Mouse (Mus musculus) forebrain, embryonic 11.5 days (tissue): Measurements from ENCODE around the gene Tlnrd1. TPM values are rescaled to one million over a fixed set of nuclear protein-coding genes. Genes with fewer than 3 reads are reported as not detected.
"Not testable (repeated sequence)": the region's sequence is repeated elsewhere in the genome, so short reads cannot be mapped to it uniquely, and the experiment has no call there.

Experiments
- ATAC-seq: fragments of 200-750 bp; cut with Nextera tagmentation; replicated peaks from 2 replicates; pipeline ENCODE4 v1.8.0; 2017; ENCODE audit warnings: moderate TSS enrichment; ENCODE audit not compliant: low FRiP score
- DNase-seq: peaks from one replicate; pipeline ENCODE4 v3.0.0-alpha.2; 2017; ENCODE audit warnings: low spot score
- H3K27ac ChIP-seq: fragments of 300-500 bp; sonication (generic); 2 replicates; pipeline ENCODE4 v1.5.1; 2014; ENCODE audit warnings: low read depth, low read length
- H3K27me3 ChIP-seq: fragments of 300-500 bp; sonication (generic); 2 replicates; pipeline ENCODE4 v1.6.1; 2014; ENCODE audit warnings: mild to moderate bottlenecking, low read length, mixed read lengths; ENCODE audit not compliant: control insufficient read depth, insufficient read depth
- H3K36me3 ChIP-seq: fragments of 300-500 bp; sonication (generic); 2 replicates; pipeline ENCODE4 v1.6.1; 2014; ENCODE audit warnings: mild to moderate bottlenecking, low read length, moderate library complexity, mixed read lengths; ENCODE audit not compliant: control insufficient read depth, insufficient read depth
- H3K4me1 ChIP-seq: fragments of 300-500 bp; sonication (generic); replicated peaks from 2 replicates; pipeline ENCODE4 v1.6.1; 2014; ENCODE audit warnings: low read length, mixed read lengths; ENCODE audit not compliant: control insufficient read depth, insufficient read depth
- H3K4me2 ChIP-seq: fragments of 300-500 bp; sonication (generic); 2 replicates; pipeline ENCODE4 v1.6.1; 2014; ENCODE audit warnings: low read depth, mild to moderate bottlenecking, low read length, moderate library complexity, mixed read lengths; ENCODE audit not compliant: severe bottlenecking
- H3K4me3 ChIP-seq: fragments of 300-500 bp; sonication (generic); 2 replicates; pipeline ENCODE4 v1.5.1; 2014; ENCODE audit warnings: low read depth, low read length
- H3K9ac ChIP-seq: fragments of 300-500 bp; sonication (generic); 2 replicates; pipeline ENCODE4 v1.6.1; 2014; ENCODE audit warnings: low read length
- H3K9me3 ChIP-seq: fragments of 300-500 bp; sonication (generic); 2 replicates; pipeline ENCODE4 v1.6.1; 2016; ENCODE audit warnings: low read length, mixed read lengths; ENCODE audit not compliant: control insufficient read depth
- WGBS: fragments of 180-500 bp; shearing (Covaris S2); extraction: QIAGEN DNeasy Blood & Tissue Kit; methylation state at CpG from one replicate; pipeline ENCODE4 v1.1.7; 2014; 5-methylcytosine and 5-hydroxymethylcytosine counted together
- polyA plus RNA-seq: library from polyadenylated mRNA; unstranded; fragments of >200 nt; fragmentation: Nextera tagmentation; extraction: Ambion mirVana; gene quantifications from 2 replicates; pipeline ENCODE4 v1.2.1, GENCODE M21; 2014

Tlnrd1 gene
- polyA plus RNA-seq, 1 experiment from 2014 or later, result 14.5 TPM

DNA sequence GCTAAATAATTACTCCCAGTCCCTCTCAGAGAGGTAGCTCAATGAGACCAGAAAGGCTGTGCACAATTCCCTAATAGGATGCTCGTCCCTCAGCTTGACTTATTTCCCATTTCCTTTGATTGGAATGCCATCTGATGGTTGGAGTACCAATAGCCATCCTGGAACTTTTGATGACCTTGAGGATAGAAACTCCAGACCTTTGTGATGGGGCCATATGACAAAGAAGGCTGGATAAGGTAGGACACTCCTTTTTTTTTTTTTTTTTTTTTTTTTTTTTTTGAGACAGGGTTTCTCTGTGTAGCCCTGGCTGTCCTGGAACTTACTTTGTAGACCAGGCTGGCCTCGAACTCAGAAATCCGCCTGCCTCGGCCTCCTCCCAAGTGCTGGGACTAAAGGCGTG, 5.8 kb upstream of the Tlnrd1 start:
- 88% methylated on average over 5 of the region's 5 CpGs for WGBS
- not testable (repeated sequence) for ATAC-seq, H3K27ac ChIP-seq, H3K4me2 ChIP-seq, H3K4me3 ChIP-seq, H3K4me1 ChIP-seq, H3K9ac ChIP-seq, DNase-seq, H3K36me3 ChIP-seq, H3K27me3 ChIP-seq, H3K9me3 ChIP-seq

DNA sequence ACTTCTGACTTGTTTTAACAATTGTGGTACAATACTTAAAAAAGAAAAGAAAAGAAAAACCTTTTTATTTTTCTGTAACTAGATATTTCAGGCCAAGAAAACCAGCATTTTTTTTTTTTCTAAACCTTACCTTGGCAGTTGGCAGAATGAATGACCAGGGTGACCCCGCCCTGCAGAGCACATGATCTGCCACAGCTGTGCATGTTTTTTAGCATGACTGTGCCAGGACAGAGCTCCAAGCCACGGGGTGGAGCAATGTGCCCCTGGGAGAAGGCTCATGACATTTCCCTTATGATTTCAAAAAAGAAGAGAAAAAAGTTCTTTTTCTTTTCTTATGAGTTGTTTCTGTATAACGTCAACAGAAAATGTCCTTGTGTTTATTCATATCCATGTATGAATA, 5.3 kb upstream of the Tlnrd1 start:
- DNase-seq (no peak), ATAC-seq (no peak)
- Histone ChIP-seq H3K36me3 (no peaks in the 10 kb centered on the region), H3K4me3 (no peak overlapping the region), H3K4me2 (no peak overlapping the region), H3K9me3 (no peaks in the 10 kb centered on the region), H3K4me1 (peaks cover 8% of the 10 kb centered on the region; the same call in 1 of the 2 replicates), H3K9ac (no peak overlapping the region), H3K27me3 (no peaks in the 10 kb centered on the region), H3K27ac (no peak overlapping the region)
- 78% methylated on average over 3 of the region's 3 CpGs for WGBS

DNA sequence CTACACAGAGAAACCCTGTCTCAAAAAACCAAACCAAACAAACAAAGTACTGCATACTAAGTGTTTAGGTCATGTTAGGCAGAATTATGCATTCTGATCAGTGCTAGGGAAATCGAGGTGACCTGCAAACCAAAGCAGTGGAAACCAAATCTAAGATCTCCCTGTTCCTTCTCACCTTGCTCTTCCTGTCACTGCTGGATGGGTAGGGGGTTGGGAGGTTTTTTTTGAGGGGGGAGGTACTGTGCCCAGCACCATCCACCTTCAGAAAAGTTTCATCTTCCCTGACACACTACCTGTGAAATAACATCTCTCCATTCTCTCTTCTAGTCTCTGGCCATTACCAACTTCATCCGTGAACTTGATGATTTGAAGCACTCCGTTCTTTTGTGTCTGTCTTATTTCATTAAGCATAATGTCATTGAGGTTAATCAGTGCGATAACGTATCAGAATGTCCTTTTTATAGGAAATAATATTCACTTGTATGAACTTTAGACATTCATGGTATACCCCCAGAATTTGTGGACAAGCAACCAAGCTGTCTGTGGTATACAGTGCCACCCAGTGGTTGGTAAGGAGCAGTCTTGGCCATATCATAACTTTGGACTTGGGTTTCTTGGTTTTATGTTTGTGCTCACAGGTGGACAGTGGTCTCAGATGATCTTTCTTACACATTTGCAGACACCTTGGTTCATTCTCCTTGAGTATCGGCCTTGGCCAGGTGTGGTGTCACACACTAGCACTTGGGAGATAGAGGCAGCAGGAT, 2.4 kb upstream of the Tlnrd1 start:
- Histone ChIP-seq H3K36me3 (no peaks in the 10 kb centered on the region; the same call in 1 of the 2 replicates), H3K9ac (no peak overlapping the region), H3K4me1 (peaks cover 2% of the 10 kb centered on the region; the same call in 1 of the 2 replicates), H3K4me2 (no peak overlapping the region), H3K27me3 (no peaks in the 10 kb centered on the region), H3K4me3 (no peak overlapping the region), H3K9me3 (no peaks in the 10 kb centered on the region), H3K27ac (no peak overlapping the region)
- WGBS, result 94% methylated on average over 6 of the region's 6 CpGs
- DNase-seq (no peak), ATAC-seq (no peak)

DNA sequence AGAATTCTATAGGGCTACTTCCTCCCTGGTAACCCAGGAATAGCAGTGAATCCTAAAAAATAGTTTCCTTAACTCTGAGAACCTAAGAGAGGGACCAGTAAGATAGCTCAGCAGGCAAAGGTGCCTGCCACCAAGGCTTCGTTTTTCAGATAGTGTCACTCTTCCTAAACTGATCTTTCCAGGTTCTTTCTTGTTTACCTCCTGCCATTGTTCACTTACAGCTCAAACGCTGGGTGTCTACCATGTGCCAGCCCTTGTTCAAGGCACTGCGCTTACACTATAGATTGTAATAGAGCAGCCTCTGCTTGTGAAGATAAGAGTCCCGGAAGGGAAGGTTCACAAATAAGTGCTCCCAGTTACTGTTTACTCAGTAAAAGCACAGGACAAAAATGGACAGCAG, 1.7 kb upstream of the Tlnrd1 start:
- Histone ChIP-seq H3K4me3 (no peak overlapping the region), H3K4me1 (peaks cover 2% of the 10 kb centered on the region; the same call in 1 of the 2 replicates), H3K9ac (no peak overlapping the region), H3K36me3 (no peaks in the 10 kb centered on the region; the same call in 1 of the 2 replicates), H3K27ac (no peak overlapping the region), H3K27me3 (no peaks in the 10 kb centered on the region), H3K4me2 (no peak overlapping the region), H3K9me3 (no peaks in the 10 kb centered on the region)
- no peak for ATAC-seq
- 91% methylated on average over 4 of the region's 4 CpGs for WGBS
- no peak for DNase-seq

DNA sequence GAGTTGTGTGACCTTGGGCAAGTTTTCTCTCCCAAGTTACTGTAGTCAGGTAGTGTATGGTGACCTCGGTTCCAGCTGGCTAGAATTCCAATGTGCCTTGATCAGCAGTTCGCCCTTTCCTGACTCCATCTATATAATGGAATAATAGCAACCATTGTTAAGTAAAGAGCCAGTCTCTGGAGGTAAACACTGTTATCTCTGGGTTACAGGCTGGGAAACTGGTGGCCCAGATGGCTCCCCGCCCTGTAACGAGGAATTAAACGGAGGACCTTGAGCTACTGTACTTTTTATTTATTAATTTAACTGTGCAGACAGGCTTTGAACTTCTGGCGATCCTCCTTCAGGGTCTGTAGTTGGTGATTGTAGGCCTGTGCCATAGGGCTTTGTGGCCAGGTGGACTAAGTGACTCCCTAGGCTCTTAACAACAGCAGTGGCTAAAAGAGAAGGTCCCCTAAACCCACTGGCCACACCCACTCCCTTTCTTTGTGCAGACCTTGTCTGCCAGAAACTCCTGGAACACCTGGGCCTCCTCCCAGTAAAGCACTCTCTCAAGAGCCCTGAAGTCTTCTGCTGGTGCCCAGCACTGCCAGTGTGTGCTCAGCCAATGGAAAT, 922 bp upstream of the Tlnrd1 start:
- H3K27ac ChIP-seq, result peak overlapping the region; percentile 89; the same call in 1 of the 2 replicates
- H3K4me2 ChIP-seq, result peak overlapping the region; percentile 67
- peak overlapping the region; percentile 64 for H3K4me3 ChIP-seq
- H3K9ac ChIP-seq, result peak overlapping the region; percentile 83; the same call in 1 of the 2 replicates
- DNase-seq (no peak), ATAC-seq (no peak)
- no peaks in the 10 kb centered on the region for H3K9me3 ChIP-seq
- no peaks in the 10 kb centered on the region for H3K27me3 ChIP-seq
- H3K4me1 ChIP-seq, result peaks cover 4% of the 10 kb centered on the region; the same call in 1 of the 2 replicates
- 46% methylated on average over 6 of the region's 6 CpGs for WGBS
- H3K36me3 ChIP-seq, result no peaks in the 10 kb centered on the region; the same call in 1 of the 2 replicates

DNA sequence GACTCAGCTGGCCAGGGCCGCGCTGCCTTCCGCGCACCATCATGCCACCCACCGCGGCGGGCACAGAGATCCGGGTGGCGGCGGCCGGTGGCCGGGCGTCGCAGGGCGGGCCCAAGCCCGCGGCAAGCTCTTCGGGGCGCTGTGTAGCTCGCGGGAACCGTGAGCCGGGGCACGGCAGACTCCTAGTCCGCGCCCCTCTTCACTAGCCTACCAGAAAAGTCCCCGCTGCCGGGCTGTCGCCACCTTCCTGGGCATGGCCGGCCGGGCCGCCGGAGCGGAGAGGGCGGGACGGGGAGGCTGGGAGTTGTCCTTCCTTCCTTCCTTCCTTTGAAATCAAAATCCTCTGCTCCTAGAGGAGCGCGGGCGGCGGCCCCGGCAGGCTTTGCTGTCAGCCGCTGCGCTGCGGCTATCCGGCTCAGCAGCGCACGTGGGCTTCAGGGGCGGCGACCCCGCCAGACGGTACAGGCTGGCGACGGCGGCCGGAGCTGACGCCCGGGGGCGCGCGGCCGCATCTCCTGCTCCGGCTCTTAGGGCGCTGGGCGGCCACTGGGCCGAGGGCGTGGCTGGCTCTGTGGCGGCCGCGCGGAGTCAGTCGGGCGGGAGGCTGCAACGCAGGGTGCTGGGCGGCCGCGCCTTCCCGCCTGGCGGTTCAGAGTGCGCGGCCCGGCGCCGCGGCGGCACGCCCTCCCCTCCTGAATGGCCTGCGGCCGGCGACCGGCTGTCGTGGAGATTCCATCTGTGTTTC, 657 bp downstream of the Tlnrd1 start:
- Histone ChIP-seq H3K27me3 (no peaks in the 10 kb centered on the region), H3K4me2 (peak overlapping the region; percentile 67), H3K9ac (peak overlapping the region; percentile 83), H3K9me3 (no peaks in the 10 kb centered on the region), H3K36me3 (no peaks in the 10 kb centered on the region; the same call in 1 of the 2 replicates), H3K4me3 (peak overlapping the region; percentile 64), H3K27ac (peak overlapping the region; percentile 89), H3K4me1 (peaks cover 4% of the 10 kb centered on the region; the same call in 1 of the 2 replicates)
- ATAC-seq (peak; percentile 79), DNase-seq (peak; percentile 80)
- under 1% methylated on average over 79 of the region's 91 CpGs for WGBS

DNA sequence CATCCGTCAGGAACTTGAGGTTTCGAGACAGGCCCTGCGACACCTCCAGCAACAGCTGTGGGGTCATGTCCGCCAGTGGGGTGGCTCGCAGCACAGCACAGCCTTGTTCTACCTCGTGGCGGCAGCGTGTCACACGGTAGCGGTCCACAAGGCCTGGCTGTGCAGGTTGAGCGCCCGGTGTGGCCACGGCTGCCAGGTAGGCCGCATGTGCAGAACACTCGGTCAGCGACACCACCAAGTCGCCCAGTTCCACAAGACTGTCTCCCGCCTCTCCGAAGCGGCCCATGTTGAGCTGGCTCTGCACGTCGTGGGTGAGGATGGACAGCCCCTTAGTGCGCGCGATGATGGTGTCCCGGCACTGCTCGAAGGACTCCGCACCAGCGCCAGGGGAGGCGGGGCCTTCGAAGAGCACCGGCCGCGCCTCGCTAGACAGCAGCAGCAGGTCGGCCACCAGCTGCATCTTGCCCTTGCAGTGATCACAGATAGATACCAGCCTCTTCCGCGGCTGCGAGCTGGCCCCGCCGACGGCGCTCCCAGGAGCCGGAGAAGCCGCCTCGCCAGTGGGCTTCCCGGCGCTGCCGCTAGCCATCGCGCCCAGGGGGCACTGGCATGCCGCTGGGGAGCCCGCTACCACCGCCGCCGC, 1.4 kb downstream of the Tlnrd1 start:
- DNase-seq, result peak; percentile 74
- 22% methylated on average over 56 of the region's 56 CpGs for WGBS
- H3K4me3 ChIP-seq, result peak overlapping the region; percentile 64
- peak overlapping the region; percentile 89; the same call in 1 of the 2 replicates for H3K27ac ChIP-seq
- H3K9me3 ChIP-seq, result no peaks in the 10 kb centered on the region
- no peaks in the 10 kb centered on the region for H3K27me3 ChIP-seq
- peak; percentile 12; the same call in 1 of the 2 replicates for ATAC-seq
- H3K36me3 ChIP-seq, result no peaks in the 10 kb centered on the region; the same call in 1 of the 2 replicates
- H3K4me1 ChIP-seq, result peaks cover 4% of the 10 kb centered on the region; the same call in 1 of the 2 replicates
- H3K9ac ChIP-seq, result peak overlapping the region; percentile 83
- peak overlapping the region; percentile 67 for H3K4me2 ChIP-seq

DNA sequence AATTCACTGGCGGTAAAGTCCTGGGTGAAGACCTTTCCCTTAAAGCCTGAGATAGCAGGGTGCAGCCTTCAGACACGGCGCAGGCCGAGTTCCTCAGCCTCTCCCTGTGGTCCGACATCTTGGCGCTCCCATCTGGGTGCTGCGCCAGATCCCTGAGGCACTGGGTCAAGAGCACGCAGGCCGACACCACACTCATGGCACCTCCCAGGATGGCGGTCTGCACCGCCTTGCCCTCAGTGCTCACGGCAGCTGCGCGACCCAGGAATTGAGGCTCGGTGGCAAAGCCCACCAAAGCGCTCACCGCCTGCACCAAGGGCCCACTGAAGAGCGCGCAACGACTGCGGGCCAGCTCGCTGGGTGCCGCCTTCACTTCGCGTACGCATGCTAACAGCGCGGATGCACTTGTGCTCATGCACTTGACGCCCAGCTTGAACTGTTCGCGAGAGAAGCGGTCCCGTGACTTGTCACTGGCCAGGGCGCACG, 1.9 kb downstream of the Tlnrd1 start:
- peak overlapping the region; percentile 64 for H3K4me3 ChIP-seq
- no peaks in the 10 kb centered on the region for H3K27me3 ChIP-seq
- H3K27ac ChIP-seq, result no peak overlapping the region
- ATAC-seq, result no peak
- 93% methylated on average over 35 of the region's 35 CpGs for WGBS
- peak overlapping the region; percentile 83; the same call in 1 of the 2 replicates for H3K9ac ChIP-seq
- H3K4me2 ChIP-seq, result peak overlapping the region; percentile 67
- peaks cover 4% of the 10 kb centered on the region; the same call in 1 of the 2 replicates for H3K4me1 ChIP-seq
- DNase-seq, result peak; percentile 67
- H3K36me3 ChIP-seq, result no peaks in the 10 kb centered on the region; the same call in 1 of the 2 replicates
- H3K9me3 ChIP-seq, result no peaks in the 10 kb centered on the region
